Mouse (Mus musculus) liver, embryonic 13.5 days (tissue): ENCODE measurements around the gene Zfp12. TPM values are rescaled to one million over a fixed set of nuclear protein-coding genes. Genes with fewer than 3 reads are reported as not detected.

Experiments
- ATAC-seq: fragments of 200-750 bp; cut with Nextera tagmentation; 2 replicates; pipeline ENCODE4 v1.8.0; 2017; ENCODE audit warnings: low read depth, mild to moderate bottlenecking, moderate number of reproducible peaks, moderate library complexity
- DNase-seq: peaks from one replicate; pipeline ENCODE4 v3.0.0; 2022
- H3K27ac ChIP-seq: fragments of 300-500 bp; sonication (generic); 2 replicates; pipeline ENCODE4 v1.5.1; 2015; ENCODE audit warnings: moderate library complexity, mild to moderate bottlenecking, inconsistent platforms
- H3K27me3 ChIP-seq: fragments of 300-500 bp; sonication (generic); 2 replicates; pipeline ENCODE4 v1.6.1; 2015; ENCODE audit warnings: mild to moderate bottlenecking, inconsistent platforms
- H3K36me3 ChIP-seq: fragments of 300-500 bp; sonication (generic); 2 replicates; pipeline ENCODE4 v1.6.1; 2015; ENCODE audit warnings: mild to moderate bottlenecking, inconsistent platforms
- H3K4me1 ChIP-seq: fragments of 300-500 bp; sonication (generic); replicated peaks from 2 replicates; pipeline ENCODE4 v1.6.1; 2015; ENCODE audit warnings: inconsistent platforms
- H3K4me2 ChIP-seq: fragments of 300-500 bp; sonication (generic); 2 replicates; pipeline ENCODE4 v1.6.1; 2015; ENCODE audit warnings: inconsistent platforms, mild to moderate bottlenecking, moderate library complexity
- H3K4me3 ChIP-seq: fragments of 300-500 bp; sonication (generic); replicated peaks from 2 replicates; pipeline ENCODE4 v1.5.1; 2015; ENCODE audit warnings: mild to moderate bottlenecking, inconsistent platforms
- H3K9ac ChIP-seq: fragments of 300-500 bp; sonication (generic); 2 replicates; pipeline ENCODE4 v1.6.1; 2015; ENCODE audit warnings: mild to moderate bottlenecking, inconsistent platforms
- H3K9me3 ChIP-seq: fragments of 300-500 bp; sonication (generic); replicated peaks from 2 replicates; pipeline ENCODE4 v1.6.1; 2016; ENCODE audit warnings: inconsistent platforms
- WGBS: fragments of 180-500 bp; shearing (Covaris S2); methylation state at CpG from one replicate; pipeline ENCODE4 v1.1.7; 2015; ENCODE audit not compliant: insufficient replicate concordance; 5-methylcytosine and 5-hydroxymethylcytosine counted together
- polyA plus RNA-seq: library from polyadenylated mRNA; unstranded; fragments of >200 nt; fragmentation: Nextera tagmentation; extraction: Ambion mirVana; gene quantifications from 2 replicates; pipeline ENCODE4 v1.2.1, GENCODE M21; 2015

Gene Zfp12
- polyA plus RNA-seq, 1 experiment from 2014 or later, result 2.2 TPM

DNA sequence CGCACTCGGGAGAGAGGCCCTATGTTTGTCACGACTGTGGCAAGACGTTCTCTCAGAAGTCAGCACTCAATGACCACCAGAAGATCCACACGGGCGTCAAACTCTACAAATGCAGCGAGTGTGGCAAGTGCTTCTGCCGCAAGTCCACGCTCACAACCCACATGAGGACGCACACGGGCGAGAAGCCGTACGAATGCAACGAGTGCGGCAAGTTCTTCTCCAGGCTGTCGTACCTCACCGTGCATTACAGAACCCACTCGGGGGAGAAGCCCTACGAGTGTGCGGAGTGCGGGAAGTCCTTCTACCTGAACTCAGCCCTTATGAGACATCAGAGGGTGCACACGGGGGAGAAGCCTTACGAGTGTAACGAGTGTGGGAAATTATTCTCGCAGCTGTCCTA lies 10.0 kb downstream of the Zfp12 start:
- no peak overlapping the region for H3K4me3 ChIP-seq
- H3K4me1 ChIP-seq, result no peaks in the 10 kb centered on the region
- H3K4me2 ChIP-seq, result no peak overlapping the region
- no peak overlapping the region for H3K27ac ChIP-seq
- no peak overlapping the region for H3K9ac ChIP-seq
- peaks cover 78% of the 10 kb centered on the region for H3K36me3 ChIP-seq
- ATAC-seq (no peak), DNase-seq (no peak)
- WGBS, result 90% methylated on average over 26 of the region's 26 CpGs
- H3K9me3 ChIP-seq, result no peaks in the 10 kb centered on the region
- no peaks in the 10 kb centered on the region for H3K27me3 ChIP-seq

- WGBS, result 33% methylated on average over 6 of the region's 6 CpGs
- H3K27me3 ChIP-seq, result peaks cover 67% of the 10 kb centered on the region
- no peak for ATAC-seq
Observed at GRCm38 (mm10) chr5:143252039-143252438, 17.1 kb downstream of the Zfp12 start.

DNA sequence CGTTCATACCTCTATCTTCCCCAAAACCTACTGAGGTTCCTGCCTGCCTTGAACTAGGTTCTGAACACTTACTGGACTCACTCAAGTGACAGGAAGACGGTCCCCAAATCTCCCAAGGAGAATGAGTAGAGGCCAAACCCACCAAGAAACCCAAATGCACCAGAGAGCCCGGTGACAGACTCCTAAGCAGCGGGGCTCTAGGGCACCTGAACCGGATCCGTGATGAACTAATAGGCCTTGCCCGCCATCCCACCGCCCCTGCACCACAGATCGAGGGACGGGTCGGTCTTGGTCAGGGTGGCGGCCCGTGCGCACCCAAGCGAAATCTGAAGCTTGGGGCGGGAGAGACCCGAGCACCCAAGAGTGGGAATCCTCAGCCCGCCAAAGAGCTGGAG lies 17.8 kb downstream of the Zfp12 start:
- ATAC-seq (no peak), DNase-seq (no peak)
- H3K27ac ChIP-seq, result no peak overlapping the region
- peaks cover 74% of the 10 kb centered on the region for H3K27me3 ChIP-seq
- peaks cover 7% of the 10 kb centered on the region; the same call in 1 of the 2 replicates for H3K36me3 ChIP-seq
- peak overlapping the region; percentile 56 for H3K4me2 ChIP-seq
- no peak overlapping the region for H3K9ac ChIP-seq
- 11% methylated on average over 18 of the region's 18 CpGs for WGBS
- no peaks in the 10 kb centered on the region for H3K9me3 ChIP-seq
- peak overlapping the region; percentile 47; the same call in 1 of the 2 replicates for H3K4me3 ChIP-seq
- peaks cover 11% of the 10 kb centered on the region for H3K4me1 ChIP-seq

More at GRCm38 (mm10) chr5:143252039-143252438, 17.1 kb downstream of the Zfp12 start:
- H3K4me1 ChIP-seq, result peaks cover 11% of the 10 kb centered on the region
- H3K9ac ChIP-seq, result no peak overlapping the region
- peaks cover 11% of the 10 kb centered on the region; the same call in 1 of the 2 replicates for H3K36me3 ChIP-seq
- H3K9me3 ChIP-seq, result no peaks in the 10 kb centered on the region
- H3K27ac ChIP-seq, result no peak overlapping the region
- no peak overlapping the region for H3K4me3 ChIP-seq
- no peak for DNase-seq
- no peak overlapping the region for H3K4me2 ChIP-seq

DNA sequence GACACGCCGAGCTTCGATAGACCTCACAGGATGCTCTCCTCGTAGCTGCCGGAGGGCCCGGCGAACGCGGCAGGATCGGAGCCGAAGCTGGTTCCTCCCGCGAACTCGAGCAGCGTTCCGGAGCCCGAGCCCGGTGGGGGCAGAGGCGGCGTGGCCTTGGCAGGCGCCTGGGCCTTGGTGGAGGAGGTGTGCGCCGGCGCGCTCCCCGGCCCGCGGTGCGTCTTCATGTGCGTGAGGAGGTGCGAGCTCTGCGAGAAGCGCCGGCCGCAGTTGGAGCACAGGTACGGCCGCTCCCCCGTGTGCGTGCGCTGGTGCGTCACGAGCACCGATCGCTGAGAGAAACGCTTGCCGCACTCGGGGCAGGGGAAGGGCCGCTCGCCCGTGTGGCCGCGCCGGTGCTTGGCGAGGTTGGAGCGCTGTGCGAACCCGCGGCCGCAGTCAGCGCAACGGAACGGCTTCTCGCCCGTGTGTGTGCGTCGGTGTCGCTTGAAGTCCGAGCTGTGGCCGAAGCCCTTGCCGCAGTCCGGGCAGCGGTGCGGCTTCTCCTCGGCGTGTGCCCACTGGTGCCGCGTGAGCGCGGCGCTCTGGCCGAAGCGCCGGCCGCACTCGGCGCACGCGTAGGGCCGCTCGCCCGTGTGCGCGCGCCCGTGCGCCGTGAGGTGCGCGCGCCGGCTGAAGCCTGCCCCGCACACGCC lies 18.4 kb downstream of the Zfp12 start:
- peaks cover 1% of the 10 kb centered on the region; the same call in 1 of the 2 replicates for H3K36me3 ChIP-seq
- WGBS, result 5% methylated on average over 100 of the region's 103 CpGs
- H3K9ac ChIP-seq, result no peak overlapping the region
- H3K4me2 ChIP-seq, result peak overlapping the region; percentile 56
- no peaks in the 10 kb centered on the region for H3K9me3 ChIP-seq
- peak overlapping the region; percentile 47 for H3K4me3 ChIP-seq
- H3K27me3 ChIP-seq, result peaks cover 80% of the 10 kb centered on the region
- no peak overlapping the region for H3K27ac ChIP-seq
- H3K4me1 ChIP-seq, result peaks cover 11% of the 10 kb centered on the region
- DNase-seq (no peak), ATAC-seq (0 out of 2 replicates have a peak, but pooled peaks have one; percentile 10)

GRCm38 (mm10) chr5:143253881-143254486 lies 19.0 kb downstream of the Zfp12 start:
- H3K4me2 ChIP-seq, result peak overlapping the region; percentile 56
- no peak for ATAC-seq
- H3K27ac ChIP-seq, result no peak overlapping the region
- no peaks in the 10 kb centered on the region for H3K9me3 ChIP-seq
- H3K4me1 ChIP-seq, result peaks cover 11% of the 10 kb centered on the region
- peak overlapping the region; percentile 47 for H3K4me3 ChIP-seq
- H3K36me3 ChIP-seq, result no peaks in the 10 kb centered on the region
- WGBS, result 4% methylated on average over 81 of the region's 81 CpGs
- DNase-seq, result no peak
- H3K9ac ChIP-seq, result no peak overlapping the region
- peaks cover 86% of the 10 kb centered on the region for H3K27me3 ChIP-seq

DNA sequence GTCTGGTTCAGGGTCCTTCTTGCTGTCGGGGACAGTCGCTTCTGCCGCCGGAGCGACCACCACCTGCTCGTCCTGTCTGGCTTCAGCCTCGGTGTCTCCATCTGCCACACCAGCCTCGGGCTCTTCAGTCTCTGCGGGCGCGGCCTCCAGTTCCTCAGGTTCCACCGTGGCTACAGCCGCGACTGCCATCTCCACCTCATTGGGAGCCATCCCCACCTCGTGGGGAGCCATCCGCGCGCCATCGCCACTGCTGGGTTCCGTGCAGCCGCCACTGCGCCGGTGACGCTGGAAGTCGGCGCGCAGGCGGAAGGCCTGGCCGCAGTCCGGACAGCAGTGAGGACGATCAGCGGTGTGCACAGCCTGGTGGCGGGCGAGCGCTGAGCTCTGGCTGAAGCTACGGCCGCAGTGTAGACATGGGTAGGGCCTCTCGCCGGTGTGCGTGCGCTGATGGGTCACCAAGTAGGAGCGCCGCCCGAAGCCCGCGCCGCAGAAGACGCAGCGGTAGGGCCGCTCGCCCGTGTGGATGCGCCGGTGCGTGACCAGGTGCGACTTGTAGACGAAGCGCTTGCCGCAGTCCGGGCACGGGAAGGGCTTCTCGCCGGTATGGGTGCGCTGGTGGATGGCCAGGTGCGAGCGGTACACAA lies 19.6 kb downstream of the Zfp12 start:
- no peak for ATAC-seq
- Histone ChIP-seq H3K9ac (no peak overlapping the region), H3K4me3 (0 out of 2 replicates have a peak overlapping the region, but pooled peaks have one; percentile 1), H3K27ac (no peak overlapping the region), H3K4me1 (peaks cover 11% of the 10 kb centered on the region), H3K27me3 (peaks cover 86% of the 10 kb centered on the region), H3K9me3 (no peaks in the 10 kb centered on the region), H3K36me3 (no peaks in the 10 kb centered on the region), H3K4me2 (no peak overlapping the region)
- DNase-seq, result no peak
- 4% methylated on average over 66 of the region's 66 CpGs for WGBS

DNA sequence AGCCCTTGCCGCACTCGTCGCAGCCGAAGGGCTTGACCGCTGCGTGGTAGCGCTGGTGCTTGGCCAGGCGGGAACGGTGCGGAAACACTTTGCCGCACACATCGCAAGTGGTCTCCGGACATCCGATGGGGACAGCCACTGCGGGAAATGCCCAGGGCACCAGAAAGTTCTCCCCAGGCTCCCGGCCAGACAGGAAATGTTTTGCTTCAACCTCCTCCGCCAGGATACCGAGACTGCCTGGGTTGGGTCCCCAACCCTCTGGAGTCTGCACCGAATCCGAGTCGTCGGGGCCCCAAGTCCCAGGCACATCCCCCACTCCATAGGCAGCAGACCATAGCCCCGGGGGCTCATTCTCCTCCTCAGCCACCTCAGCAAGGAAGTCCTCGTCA lies 20.2 kb downstream of the Zfp12 start:
- Histone ChIP-seq H3K27me3 (peaks cover 86% of the 10 kb centered on the region), H3K36me3 (no peaks in the 10 kb centered on the region), H3K27ac (no peak overlapping the region), H3K9me3 (no peaks in the 10 kb centered on the region), H3K9ac (no peak overlapping the region), H3K4me2 (no peak overlapping the region), H3K4me3 (no peak overlapping the region), H3K4me1 (peaks cover 11% of the 10 kb centered on the region)
- no peak for DNase-seq
- WGBS, result 10% methylated on average over 24 of the region's 24 CpGs
- ATAC-seq, result no peak

GRCm38 (mm10) chr5:143255802-143256201 lies 20.8 kb downstream of the Zfp12 start:
- Histone ChIP-seq H3K4me3 (no peak overlapping the region), H3K36me3 (no peaks in the 10 kb centered on the region), H3K27me3 (peaks cover 82% of the 10 kb centered on the region), H3K9me3 (no peaks in the 10 kb centered on the region), H3K4me2 (no peak overlapping the region), H3K9ac (no peak overlapping the region), H3K27ac (no peak overlapping the region), H3K4me1 (peaks cover 11% of the 10 kb centered on the region)
- WGBS, result 57% methylated on average over 5 of the region's 5 CpGs
- ATAC-seq (no peak), DNase-seq (no peak)

GRCm38 (mm10) chr5:143261636-143262035 lies 26.7 kb downstream of the Zfp12 start:
- Histone ChIP-seq H3K27me3 (peaks cover 24% of the 10 kb centered on the region), H3K36me3 (no peaks in the 10 kb centered on the region), H3K4me2 (no peak overlapping the region), H3K9me3 (no peaks in the 10 kb centered on the region), H3K9ac (no peak overlapping the region), H3K4me1 (no peaks in the 10 kb centered on the region), H3K27ac (no peak overlapping the region), H3K4me3 (no peak overlapping the region)
- ATAC-seq, result no peak
- WGBS, result 72% methylated on average over 8 of the region's 8 CpGs
- no peak for DNase-seq

DNA sequence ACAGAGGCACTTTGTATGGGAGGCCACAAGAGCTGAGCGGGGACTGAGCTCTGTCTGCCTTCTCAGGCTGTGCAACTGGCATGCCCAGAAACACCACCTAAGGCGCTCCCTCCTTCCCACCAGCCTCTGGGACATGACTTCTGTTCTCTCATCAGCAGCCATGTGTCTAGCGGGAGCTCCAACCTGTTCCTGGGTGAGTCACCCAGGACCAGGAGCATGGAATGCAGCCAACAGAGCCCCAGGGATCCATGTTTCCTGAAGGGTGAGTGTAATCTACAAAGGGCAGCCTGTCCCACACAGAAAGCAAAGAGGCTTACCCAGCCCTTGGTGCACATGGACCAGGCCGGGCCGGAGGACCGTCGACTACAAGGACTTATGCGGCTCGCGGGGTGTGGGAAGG lies 29.7 kb downstream of the Zfp12 start:
- peaks cover 8% of the 10 kb centered on the region for H3K4me1 ChIP-seq
- H3K4me3 ChIP-seq, result no peak overlapping the region
- ATAC-seq (no peak), DNase-seq (no peak)
- no peaks in the 10 kb centered on the region for H3K36me3 ChIP-seq
- H3K4me2 ChIP-seq, result no peak overlapping the region
- 83% methylated on average over 10 of the region's 10 CpGs for WGBS
- H3K9ac ChIP-seq, result no peak overlapping the region
- no peak overlapping the region for H3K27ac ChIP-seq
- H3K27me3 ChIP-seq, result peaks cover 14% of the 10 kb centered on the region
- no peaks in the 10 kb centered on the region for H3K9me3 ChIP-seq

- Histone ChIP-seq H3K4me3 (no peak overlapping the region), H3K27ac (no peak overlapping the region), H3K27me3 (peaks cover 20% of the 10 kb centered on the region), H3K9me3 (no peaks in the 10 kb centered on the region), H3K36me3 (no peaks in the 10 kb centered on the region), H3K4me1 (peaks cover 15% of the 10 kb centered on the region), H3K9ac (no peak overlapping the region), H3K4me2 (no peak overlapping the region)
- DNase-seq (no peak), ATAC-seq (no peak)
- 41% methylated on average over 1 of the region's 1 CpGs for WGBS
Observed at GRCm38 (mm10) chr5:143265409-143265808, 30.4 kb downstream of the Zfp12 start.
